Mouse (Mus musculus) naive thymus-derived CD4-positive, alpha-beta T cell, adult 2 months (primary cell): ENCODE measurements around the gene Gm3893.
"Not testable (repeated sequence)": the region's sequence is repeated elsewhere in the genome, so short reads cannot be mapped to it uniquely, and the experiment has no call there.

ENCODE experiments used
- DNase-seq: peaks from one replicate; pipeline ENCODE4 v3.0.0-alpha.2; 2011; ENCODE audit warnings: low read depth

Gene Gm3893

GRCm38 (mm10) chr4:42090907-42091306, at the start of gene Gm3893:
Gene Gm3893 (plus strand): TSS chr4:42091207.
- DNase-seq, result not testable (repeated sequence)

GRCm38 (mm10) chr4:42114517-42114916, 23.5 kb downstream of the Gm3893 start, which contains the start of gene Gm13304:
Gene Gm13304 (plus strand): TSS chr4:42114817.
- not testable (repeated sequence) for DNase-seq
